Mouse (Mus musculus): ENCODE measurements around the gene Pola1. TPM values are rescaled to one million over a fixed set of nuclear protein-coding genes. Genes with fewer than 3 reads are reported as not detected.
"Not testable (repeated sequence)": the region's sequence is repeated elsewhere in the genome, so short reads cannot be mapped to it uniquely, and the experiment has no call there.

The Pola1 gene
- polyA plus RNA-seq, 1 experiment from 2014 or later: 9.0 TPM

GRCm38 (mm10) chrX:93428956-93429737, 202.8 kb downstream of the Pola1 start:
- ATAC-seq (replicated peaks; ENCODE audit: insufficient number of reproducible peaks, insufficient read depth, low FRiP score, low read depth): no peak
- Histone ChIP-seq H3K9ac (no peak overlapping the region), H3K4me2 (no peak overlapping the region), H3K4me1 (replicated peaks) (no peaks in the 10 kb centered on the region), H3K36me3 (no peaks in the 10 kb centered on the region), H3K9me3 (replicated peaks) (no peaks in the 10 kb centered on the region), H3K27ac (no peak overlapping the region), H3K27me3 (no peaks in the 10 kb centered on the region), H3K4me3 (no peak overlapping the region)
- WGBS: 82% methylated on average over 9 of the region's 9 CpGs

GRCm38 (mm10) chrX:93400871-93401270, 231.1 kb downstream of the Pola1 start:
- not testable (repeated sequence) for H3K27ac ChIP-seq; H3K9me3 ChIP-seq (replicated peaks); H3K36me3 ChIP-seq; H3K27me3 ChIP-seq; H3K9ac ChIP-seq; H3K4me3 ChIP-seq; ATAC-seq (replicated peaks; ENCODE audit: insufficient number of reproducible peaks, insufficient read depth, low FRiP score, low read depth); H3K4me1 ChIP-seq (replicated peaks); H3K4me2 ChIP-seq

GRCm38 (mm10) chrX:93397089-93397488, 234.9 kb downstream of the Pola1 start:
- no peak overlapping the region for H3K4me2 ChIP-seq
- no peaks in the 10 kb centered on the region for H3K36me3 ChIP-seq
- H3K27me3 ChIP-seq: no peaks in the 10 kb centered on the region
- no peaks in the 10 kb centered on the region for H3K4me1 ChIP-seq (replicated peaks)
- no peak for ATAC-seq (replicated peaks; ENCODE audit: insufficient number of reproducible peaks, insufficient read depth, low FRiP score, low read depth)
- H3K4me3 ChIP-seq: no peak overlapping the region
- no peak overlapping the region for H3K27ac ChIP-seq
- H3K9me3 ChIP-seq (replicated peaks): no peaks in the 10 kb centered on the region
- no peak overlapping the region for H3K9ac ChIP-seq
- WGBS: 47% methylated on average over 3 of the region's 3 CpGs

GRCm38 (mm10) chrX:93377285-93377972, 254.5 kb downstream of the Pola1 start:
- Histone ChIP-seq H3K4me3 (no peak overlapping the region), H3K27ac (no peak overlapping the region), H3K4me1 (replicated peaks) (no peaks in the 10 kb centered on the region), H3K36me3 (no peaks in the 10 kb centered on the region), H3K27me3 (no peaks in the 10 kb centered on the region), H3K4me2 (no peak overlapping the region), H3K9ac (no peak overlapping the region), H3K9me3 (replicated peaks) (no peaks in the 10 kb centered on the region)
- no peak for ATAC-seq (replicated peaks; ENCODE audit: insufficient number of reproducible peaks, insufficient read depth, low FRiP score, low read depth)
- WGBS: 83% methylated on average over 9 of the region's 9 CpGs

- no peaks in the 10 kb centered on the region for H3K4me1 ChIP-seq (replicated peaks)
- ATAC-seq (replicated peaks; ENCODE audit: insufficient number of reproducible peaks, insufficient read depth, low FRiP score, low read depth): no peak
- H3K4me3 ChIP-seq: no peak overlapping the region
- no peak overlapping the region for H3K9ac ChIP-seq
- 32% methylated on average over 1 of the region's 1 CpGs for WGBS
- no peak overlapping the region for H3K4me2 ChIP-seq
- no peak overlapping the region for H3K27ac ChIP-seq
- H3K9me3 ChIP-seq (replicated peaks): no peaks in the 10 kb centered on the region
- H3K36me3 ChIP-seq: no peaks in the 10 kb centered on the region
- H3K27me3 ChIP-seq: no peaks in the 10 kb centered on the region
These were observed 258.5 kb downstream of the Pola1 start for GRCm38 (mm10) chrX:93373503-93373902.

GRCm38 (mm10) chrX:93369708-93370107, 262.2 kb downstream of the Pola1 start:
- no peaks in the 10 kb centered on the region for H3K9me3 ChIP-seq (replicated peaks)
- no peak overlapping the region for H3K4me3 ChIP-seq
- ATAC-seq (replicated peaks; ENCODE audit: insufficient number of reproducible peaks, insufficient read depth, low FRiP score, low read depth): no peak
- H3K4me1 ChIP-seq (replicated peaks): no peaks in the 10 kb centered on the region
- H3K27me3 ChIP-seq: no peaks in the 10 kb centered on the region
- H3K27ac ChIP-seq: no peak overlapping the region
- WGBS: 68% methylated on average over 1 of the region's 1 CpGs
- H3K4me2 ChIP-seq: no peak overlapping the region
- H3K36me3 ChIP-seq: no peaks in the 10 kb centered on the region
- H3K9ac ChIP-seq: no peak overlapping the region

- Histone ChIP-seq H3K36me3 (no peaks in the 10 kb centered on the region), H3K27me3 (no peaks in the 10 kb centered on the region), H3K4me3 (no peak overlapping the region), H3K9me3 (replicated peaks) (no peaks in the 10 kb centered on the region), H3K27ac (no peak overlapping the region), H3K9ac (no peak overlapping the region), H3K4me1 (replicated peaks) (no peaks in the 10 kb centered on the region), H3K4me2 (no peak overlapping the region)
- no peak for ATAC-seq (replicated peaks; ENCODE audit: insufficient number of reproducible peaks, insufficient read depth, low FRiP score, low read depth)
- WGBS: 78% methylated on average over 3 of the region's 3 CpGs
These were observed 263.7 kb downstream of the Pola1 start for GRCm38 (mm10) chrX:93368211-93368610.

- Histone ChIP-seq H3K9me3 (replicated peaks) (no peaks in the 10 kb centered on the region), H3K4me3 (no peak overlapping the region), H3K27ac (no peak overlapping the region), H3K9ac (no peak overlapping the region), H3K36me3 (no peaks in the 10 kb centered on the region), H3K4me1 (replicated peaks) (no peaks in the 10 kb centered on the region), H3K27me3 (no peaks in the 10 kb centered on the region), H3K4me2 (no peak overlapping the region)
- no peak for ATAC-seq (replicated peaks; ENCODE audit: insufficient number of reproducible peaks, insufficient read depth, low FRiP score, low read depth)
- 66% methylated on average over 1 of the region's 1 CpGs for WGBS
These were observed 310.6 kb downstream of the Pola1 start for GRCm38 (mm10) chrX:93321336-93321735.

GRCm38 (mm10) chrX:93319979-93320378, 312.0 kb downstream of the Pola1 start:
- no peak overlapping the region for H3K4me2 ChIP-seq
- H3K27ac ChIP-seq: no peak overlapping the region
- H3K4me3 ChIP-seq: no peak overlapping the region
- ATAC-seq (replicated peaks; ENCODE audit: insufficient number of reproducible peaks, insufficient read depth, low FRiP score, low read depth): no peak
- no peaks in the 10 kb centered on the region for H3K27me3 ChIP-seq
- no peaks in the 10 kb centered on the region for H3K9me3 ChIP-seq (replicated peaks)
- H3K4me1 ChIP-seq (replicated peaks): no peaks in the 10 kb centered on the region
- H3K9ac ChIP-seq: no peak overlapping the region
- 73% methylated on average over 2 of the region's 2 CpGs for WGBS
- H3K36me3 ChIP-seq: no peaks in the 10 kb centered on the region

- Histone ChIP-seq H3K4me2 (no peak overlapping the region), H3K4me1 (replicated peaks) (no peaks in the 10 kb centered on the region), H3K27ac (no peak overlapping the region), H3K36me3 (no peaks in the 10 kb centered on the region), H3K9me3 (replicated peaks) (no peaks in the 10 kb centered on the region), H3K27me3 (no peaks in the 10 kb centered on the region), H3K9ac (no peak overlapping the region), H3K4me3 (no peak overlapping the region)
- WGBS: 49% methylated on average over 4 of the region's 4 CpGs
- no peak for ATAC-seq (replicated peaks; ENCODE audit: insufficient number of reproducible peaks, insufficient read depth, low FRiP score, low read depth)
These were observed 314.4 kb downstream of the Pola1 start for GRCm38 (mm10) chrX:93317577-93317976.

GRCm38 (mm10) chrX:93305780-93306179, 326.2 kb downstream of the Pola1 start:
- Histone ChIP-seq H3K9ac (no peak overlapping the region), H3K4me1 (replicated peaks) (no peaks in the 10 kb centered on the region), H3K27me3 (peaks cover 27% of the 10 kb centered on the region), H3K27ac (no peak overlapping the region), H3K36me3 (no peaks in the 10 kb centered on the region), H3K4me2 (no peak overlapping the region), H3K9me3 (replicated peaks) (no peaks in the 10 kb centered on the region), H3K4me3 (no peak overlapping the region)
- WGBS: 75% methylated on average over 7 of the region's 7 CpGs
- no peak for ATAC-seq (replicated peaks; ENCODE audit: insufficient number of reproducible peaks, insufficient read depth, low FRiP score, low read depth)

GRCm38 (mm10) chrX:93301798-93302197, 330.2 kb downstream of the Pola1 start:
- ATAC-seq (replicated peaks; ENCODE audit: insufficient number of reproducible peaks, insufficient read depth, low FRiP score, low read depth): no peak
- H3K4me2 ChIP-seq: no peak overlapping the region
- peaks cover 13% of the 10 kb centered on the region for H3K4me1 ChIP-seq (replicated peaks)
- no peaks in the 10 kb centered on the region for H3K36me3 ChIP-seq
- H3K27me3 ChIP-seq: peaks cover 64% of the 10 kb centered on the region
- no peak overlapping the region for H3K9ac ChIP-seq
- no peaks in the 10 kb centered on the region for H3K9me3 ChIP-seq (replicated peaks)
- H3K4me3 ChIP-seq: no peak overlapping the region
- H3K27ac ChIP-seq: no peak overlapping the region
- WGBS: 13% methylated on average over 7 of the region's 7 CpGs

Data from heart, embryonic 15.5 days (tissue).